Mouse (Mus musculus) layer of hippocampus, adult 2 months (tissue): ENCODE measurements around the gene Eogt. TPM values are rescaled to one million over a fixed set of nuclear protein-coding genes. Genes with fewer than 3 reads are reported as not detected.

Experiments
- DNase-seq, 2 experiments: peaks; one replicate each; pipeline ENCODE4 v3.0.0; 2022; ENCODE audit warnings: low spot score in 2 of 2
- H3K27ac ChIP-seq: fragments of 200-600 bp; 2 replicates; pipeline ENCODE4 v1.8.1; 2022
- H3K4me3 ChIP-seq: fragments of 200-600 bp; 2 replicates; pipeline ENCODE4 v1.8.1; 2022; ENCODE audit warnings: mild to moderate bottlenecking
- CTCF ChIP-seq: fragments of 200-600 bp; conservative IDR thresholded peaks from 2 replicates; pipeline ENCODE4 v1.8.1; 2022; ENCODE audit warnings: antibody characterized with exemption, mild to moderate bottlenecking, moderate library complexity
- total RNA-seq, 2 experiments: library from RNA; stranded (reverse); gene quantifications; 2 replicates each; pipeline ENCODE4 v1.2.3; 2021

Gene Eogt
- total RNA-seq, 2 experiments from 2014 or later: 21.3 to 24.0 TPM

- TF ChIP-seq CTCF: no peak
- no peak for DNase-seq
- Histone ChIP-seq H3K27ac (no peak overlapping the region), H3K4me3 (no peak overlapping the region)
Measured at GRCm38 (mm10) chr6:97082336-97082735, 66.6 kb downstream of the Eogt start.

GRCm38 (mm10) chr6:97080016-97080415, 69.0 kb downstream of the Eogt start:
- Histone ChIP-seq H3K27ac (no peak overlapping the region), H3K4me3 (no peak overlapping the region)
- no peak for DNase-seq
- TF ChIP-seq CTCF: no peak

- no peak for DNase-seq
- peak within 1 kb of the TSS; percentile 33 for H3K4me3 ChIP-seq
Measured at GRCm38 (mm10) chr6:97060074-97060681, 88.8 kb downstream of the Eogt start, which contains the start of gene Fam19a4. Gene Fam19a4, minus strand, starts transcription at chr6:97060413.

More at GRCm38 (mm10) chr6:97060074-97060681, 88.8 kb downstream of the Eogt start, which contains the start of gene Fam19a4:
- no peak within 1 kb of the TSS for H3K27ac ChIP-seq
- TF ChIP-seq CTCF: no peak

Other genes with a start within 250 kb of the Eogt start
- not detected for gene Fam19a4, start 88.8 kb downstream of the Eogt start, total RNA-seq
- gene Tmf1, start 29.9 kb upstream of the Eogt start, total RNA-seq: 10 to 100 TPM; 48.4 to 52.3 TPM
- gene Uba3, start 56.5 kb upstream of the Eogt start, total RNA-seq: 10 to 100 TPM; 69.4 to 71.3 TPM
- gene Arl6ip5, start 61.5 kb upstream of the Eogt start, total RNA-seq: 100 to 1,000 TPM; 176 to 180 TPM
- gene Lmod3, start 103.6 kb upstream of the Eogt start, total RNA-seq: not detected